Mouse (Mus musculus): ENCODE measurements around the gene Nln. TPM values are rescaled to one million over a fixed set of nuclear protein-coding genes. Genes with fewer than 3 reads are reported as not detected.

The Nln gene
- total and polyA plus RNA-seq, 3 experiments = 15.4 to 229 (median 16.1) TPM

DNA sequence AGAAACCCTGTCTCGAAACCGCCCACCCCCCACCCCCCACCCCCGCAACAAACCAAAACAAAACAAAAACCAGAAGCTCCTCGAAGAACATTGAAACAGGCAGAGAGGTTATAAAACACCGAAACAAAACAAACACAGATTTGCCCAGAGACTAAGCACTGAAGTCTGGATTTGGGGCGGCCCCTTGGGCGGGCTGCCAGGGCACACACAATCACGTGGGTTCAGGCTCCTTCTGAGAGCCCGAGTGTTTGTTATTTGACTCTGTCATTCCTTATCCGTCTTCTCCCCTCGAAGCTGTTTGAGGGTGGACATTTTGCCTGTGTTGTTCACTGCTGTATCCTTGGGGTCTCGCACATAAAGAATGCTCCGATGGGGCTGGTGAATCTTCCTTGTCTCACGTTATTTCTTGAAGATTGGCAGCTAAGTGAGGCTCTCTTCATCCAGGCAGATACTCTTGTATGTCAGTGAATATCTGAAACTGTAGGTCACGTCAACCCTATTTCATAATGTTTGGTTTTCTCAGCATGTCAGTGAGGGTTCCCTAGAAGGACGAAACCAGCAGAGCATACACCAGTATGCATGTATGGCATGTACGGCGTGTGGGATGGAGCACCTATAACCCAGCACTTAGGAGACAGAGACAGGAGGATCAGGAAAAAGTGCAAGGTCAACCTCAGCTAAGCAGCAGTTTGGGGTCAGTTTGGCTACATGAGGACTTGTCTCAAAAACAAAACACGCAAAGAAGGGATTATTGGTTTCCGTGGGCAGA lies 123.7 kb downstream of the Nln start:
- H3K27ac ChIP-seq (ENCODE audit: control insufficient read depth, low read depth, low read length) = no peak overlapping the region
- H3K36me3 ChIP-seq (ENCODE audit: control insufficient read depth in 1 of 2, insufficient read depth in 2 of 2, low read length in 2 of 2) = peaks cover 0 to 10% of the 10 kb centered on the region in 2 experiments; a peak in 2 of 4 replicates
- H3K4me1 ChIP-seq (ENCODE audit: control insufficient read depth in 1 of 2, insufficient read depth in 2 of 2, low read length in 2 of 2) = peaks cover 2 to 15% of the 10 kb centered on the region in 2 experiments; a peak in 3 of 4 replicates
- peak; percentile 49 for DNase-seq (ENCODE audit: low read depth, low spot score)
- no peaks in the 10 kb centered on the region for H3K9me3 ChIP-seq (replicated peaks; ENCODE audit: insufficient read depth, low read length)
- H3K4me3 ChIP-seq (ENCODE audit: control insufficient read depth in 1 of 2, insufficient read depth in 1 of 2, low read depth in 2 of 2, low read length in 2 of 2) = no peak overlapping the region
- no peaks in the 10 kb centered on the region for H3K79me2 ChIP-seq (ENCODE audit: control insufficient read depth, insufficient read depth, low read length, poor library complexity)
- TF ChIP-seq USF1 (IDR thresholded peaks at IDR 0.05; ENCODE audit: low read depth, low read length) (peak; percentile 72), MAX (IDR thresholded peaks at IDR 0.05; ENCODE audit: low read length) (peak; percentile 43; the same call in 1 of the 2 replicates), USF2 (IDR thresholded peaks at IDR 0.05; ENCODE audit: borderline replicate concordance in 1 of 2, insufficient read depth in 1 of 2, low read depth in 1 of 2, low read length in 2 of 2) (no peak), RCOR1 (IDR thresholded peaks at IDR 0.05; ENCODE audit: low read depth, low read length) (0 out of 2 replicates have a peak, but pooled peaks have one; percentile 19)
- no peak overlapping the region for H3K9ac ChIP-seq (ENCODE audit: control insufficient read depth, low read depth, low read length, poor library complexity, severe bottlenecking)
- no peaks in the 10 kb centered on the region for H3K27me3 ChIP-seq (ENCODE audit: control insufficient read depth in 1 of 2, insufficient read depth in 2 of 2, low read length in 2 of 2)

DNA sequence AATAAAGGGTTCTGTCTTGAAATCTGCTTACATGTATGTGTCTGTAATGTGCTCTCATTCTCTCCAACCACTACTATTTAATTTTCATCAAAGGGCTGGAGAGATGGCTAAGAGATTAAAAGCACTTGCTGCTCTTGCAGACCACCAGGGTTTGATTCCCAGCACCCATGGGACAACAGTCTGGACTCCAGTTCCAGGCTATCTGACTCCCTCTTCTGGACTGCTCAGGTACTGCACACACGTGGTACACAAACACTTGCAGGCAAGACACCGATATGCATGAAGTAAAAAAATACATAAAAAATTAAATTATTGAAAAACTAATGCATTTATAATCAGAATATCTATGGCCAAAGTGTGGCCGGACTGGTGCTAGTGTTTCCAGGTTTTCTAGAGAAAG lies 127.0 kb downstream of the Nln start:
- Histone ChIP-seq H3K27me3 (ENCODE audit: control insufficient read depth in 1 of 2, insufficient read depth in 2 of 2, low read length in 2 of 2) (no peaks in the 10 kb centered on the region), H3K4me1 (ENCODE audit: control insufficient read depth in 1 of 2, insufficient read depth in 2 of 2, low read length in 2 of 2) (peaks cover 2 to 14% of the 10 kb centered on the region in 2 experiments; a peak in 3 of 4 replicates), H3K79me2 (ENCODE audit: control insufficient read depth, insufficient read depth, low read length, poor library complexity) (no peaks in the 10 kb centered on the region), H3K9ac (ENCODE audit: control insufficient read depth, low read depth, low read length, poor library complexity, severe bottlenecking) (no peak overlapping the region), H3K27ac (ENCODE audit: control insufficient read depth, low read depth, low read length) (no peak overlapping the region), H3K4me3 (ENCODE audit: control insufficient read depth in 1 of 2, insufficient read depth in 1 of 2, low read depth in 2 of 2, low read length in 2 of 2) (no peak overlapping the region), H3K9me3 (replicated peaks; ENCODE audit: insufficient read depth, low read length) (no peaks in the 10 kb centered on the region), H3K36me3 (ENCODE audit: control insufficient read depth in 1 of 2, insufficient read depth in 2 of 2, low read length in 2 of 2) (peaks cover 0 to 10% of the 10 kb centered on the region in 2 experiments; a peak in 2 of 4 replicates)
- DNase-seq (ENCODE audit: low read depth, low spot score) = no peak
- TF ChIP-seq ZMIZ1 (IDR thresholded peaks at IDR 0.05; ENCODE audit: low read depth, low read length) = no peak
- TF ChIP-seq GATA1 (IDR thresholded peaks at IDR 0.05; ENCODE audit: low read depth, low read length) = no peak
- TF ChIP-seq NELFE (IDR thresholded peaks at IDR 0.05; ENCODE audit: low read depth, low read length) = no peak
- TF ChIP-seq CHD2 (IDR thresholded peaks at IDR 0.05; ENCODE audit: low read length) = no peak
- TF ChIP-seq CTCF (IDR thresholded peaks at IDR 0.05 in 2 of 3, conservative IDR thresholded peaks at IDR 0.05 in 1 of 3; ENCODE audit: control insufficient read depth in 1 of 3, insufficient read depth in 1 of 3, low read depth in 2 of 3, low read length in 3 of 3, poor library complexity in 1 of 3, severe bottlenecking in 1 of 3) = peak; percentile 15 to 26 (median 19); a peak in 3 of 6 replicates

GRCm38 (mm10) chr13:103980414-103980813 lies 129.0 kb downstream of the Nln start:
- no peak for DNase-seq (ENCODE audit: low read depth, low spot score)
- no peak overlapping the region for H3K9ac ChIP-seq (ENCODE audit: control insufficient read depth, low read depth, low read length, poor library complexity, severe bottlenecking)
- no peaks in the 10 kb centered on the region for H3K79me2 ChIP-seq (ENCODE audit: control insufficient read depth, insufficient read depth, low read length, poor library complexity)
- H3K9me3 ChIP-seq (replicated peaks; ENCODE audit: insufficient read depth, low read length) = no peaks in the 10 kb centered on the region
- no peaks in the 10 kb centered on the region for H3K4me1 ChIP-seq (ENCODE audit: control insufficient read depth in 1 of 2, insufficient read depth in 2 of 2, low read length in 2 of 2)
- H3K27me3 ChIP-seq (ENCODE audit: control insufficient read depth in 1 of 2, insufficient read depth in 2 of 2, low read length in 2 of 2) = no peaks in the 10 kb centered on the region
- no peaks in the 10 kb centered on the region for H3K36me3 ChIP-seq (ENCODE audit: control insufficient read depth in 1 of 2, insufficient read depth in 2 of 2, low read length in 2 of 2)
- H3K4me3 ChIP-seq (ENCODE audit: control insufficient read depth in 1 of 2, insufficient read depth in 1 of 2, low read depth in 2 of 2, low read length in 2 of 2) = no peak overlapping the region
- no peak for TF ChIP-seq MAFK (IDR thresholded peaks at IDR 0.05; ENCODE audit: borderline replicate concordance, low read depth, low read length)
- no peak for TF ChIP-seq CTCF (IDR thresholded peaks at IDR 0.05 in 2 of 3, conservative IDR thresholded peaks at IDR 0.05 in 1 of 3; ENCODE audit: control insufficient read depth in 1 of 3, insufficient read depth in 1 of 3, low read depth in 2 of 3, low read length in 3 of 3, poor library complexity in 1 of 3, severe bottlenecking in 1 of 3)
- TF ChIP-seq ELF1 (IDR thresholded peaks at IDR 0.05; ENCODE audit: low read depth, low read length) = no peak
- no peak for TF ChIP-seq HCFC1 (IDR thresholded peaks at IDR 0.05; ENCODE audit: low read depth, low read length)
- no peak for TF ChIP-seq MYB (IDR thresholded peaks at IDR 0.05; ENCODE audit: low read depth, low read length)
- no peak for TF ChIP-seq SIN3A (IDR thresholded peaks at IDR 0.05; ENCODE audit: low read length)
- TF ChIP-seq RAD21 (IDR thresholded peaks at IDR 0.05; ENCODE audit: low read depth, low read length) = no peak
- TF ChIP-seq NRF1 (IDR thresholded peaks at IDR 0.05; ENCODE audit: insufficient read depth, low read depth, low read length, poor library complexity, severe bottlenecking) = no peak
- no peak for TF ChIP-seq GABPA (IDR thresholded peaks at IDR 0.05; ENCODE audit: low read depth, low read length)
- no peak for TF ChIP-seq TCF12 (IDR thresholded peaks at IDR 0.05; ENCODE audit: low read depth, low read length)
- no peak for TF ChIP-seq ZNF384 (IDR thresholded peaks at IDR 0.05; ENCODE audit: low read depth, low read length)
- no peak for TF ChIP-seq CHD1 (IDR thresholded peaks at IDR 0.05; ENCODE audit: low read depth, low read length)
- no peak for TF ChIP-seq RCOR1 (IDR thresholded peaks at IDR 0.05; ENCODE audit: low read depth, low read length)
- no peak for TF ChIP-seq SMC3 (IDR thresholded peaks at IDR 0.05; ENCODE audit: low read depth, low read length)
- TF ChIP-seq NELFE (IDR thresholded peaks at IDR 0.05; ENCODE audit: low read depth, low read length) = no peak
- H3K27ac ChIP-seq (ENCODE audit: control insufficient read depth, low read depth, low read length) = no peak overlapping the region

Data from MEL (cell line).